In the genomic region with DNA sequence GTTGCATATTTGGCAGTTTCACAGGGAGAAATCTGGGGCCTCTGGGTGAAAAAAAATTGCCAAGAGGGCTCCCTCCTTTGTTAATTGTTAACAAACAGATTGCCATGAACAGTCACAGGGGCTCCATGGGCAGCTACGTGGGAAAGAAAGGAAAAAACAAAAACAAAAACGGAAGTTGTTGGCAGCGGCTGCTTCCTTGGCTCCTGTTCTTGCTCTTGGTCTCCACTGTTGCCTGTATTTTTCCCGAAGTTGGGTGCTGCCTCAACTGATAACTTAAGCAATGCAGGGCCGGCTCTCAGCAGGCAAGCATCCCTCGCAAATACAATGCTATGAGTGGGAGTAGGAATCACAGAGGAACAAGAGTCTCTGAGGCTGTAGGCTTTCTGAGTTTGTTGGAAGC, we compare ENCODE assay signal across 17 mouse cellular contexts.
DNase-seq lines count a peak whose midpoint lies in the region; ATAC-seq lines count a peak whose summit lies in the region.
"Had no signal": no experiment of that assay in that cellular context is flagged by ENCODE, and none has a peak within 500 bp of the region (broad histone marks: within the 10 kb centered on the region; RNA-seq: fewer than 3 reads in every experiment).

No protein-coding gene starts in this region.

- H3K9ac ChIP-seq in heart, embryonic 11.5 days (ENCODE audit: low read depth, low read length): no peak overlapping the region
- H3K9ac ChIP-seq: hindbrain, embryonic 12.5 days; midbrain, embryonic 12.5 days; neural tube, embryonic 13.5 days had no signal

- intact Hi-C loops in heart, postnatal 36 days (cut with DNase I): loop anchor here (5.0 kb wide), 3 partner anchors 49 to 94 kb away; no protein-coding TSS in a partner anchor

- H3K4me1 ChIP-seq in heart, embryonic 11.5 days (ENCODE audit: control insufficient read depth, insufficient read depth, low read length): no peaks in the 10 kb centered on the region
- H3K4me1 ChIP-seq: hindbrain, embryonic 12.5 days; midbrain, embryonic 12.5 days; neural tube, embryonic 13.5 days had no signal

- H3K4me2 ChIP-seq in heart, embryonic 11.5 days: no peak overlapping the region
- H3K4me2 ChIP-seq: hindbrain, embryonic 12.5 days; liver, embryonic 11.5 days; midbrain, embryonic 12.5 days; neural tube, embryonic 13.5 days had no signal

- H3K27ac ChIP-seq in heart, embryonic 11.5 days (ENCODE audit: low read depth, low read length): no peak overlapping the region
- H3K27ac ChIP-seq: hindbrain, embryonic 12.5 days; midbrain, embryonic 12.5 days; neural tube, embryonic 13.5 days had no signal

- 54% methylated on average over 6 of the region's 6 CpGs for WGBS in heart, embryonic 11.5 days (ENCODE audit: insufficient replicate concordance)

- no peaks in the 10 kb centered on the region for H3K27me3 ChIP-seq in heart, embryonic 11.5 days (ENCODE audit: control insufficient read depth, insufficient read depth, low read length)
- H3K27me3 ChIP-seq: hindbrain, embryonic 12.5 days; midbrain, embryonic 12.5 days; neural tube, embryonic 13.5 days had no signal

- no peaks in the 10 kb centered on the region for H3K36me3 ChIP-seq in heart, embryonic 11.5 days (ENCODE audit: control insufficient read depth, insufficient read depth, low read length)
- H3K36me3 ChIP-seq: hindbrain, embryonic 12.5 days; midbrain, embryonic 12.5 days; neural tube, embryonic 13.5 days had no signal

- DNase-seq in adrenal gland, postnatal 10 days: peak; percentile 13
- no peak for DNase-seq in adrenal gland, adult (ENCODE audit: inconsistent age in 2 of 2, low spot score in 1 of 2)
- peak; percentile 2 to 31 for DNase-seq in heart, adult 9 months (ENCODE audit: low spot score in 2 of 2)
- peak; percentile 1 for DNase-seq in layer of hippocampus, adult 9-11 months
- no peak for DNase-seq in layer of hippocampus, postnatal 36 days
- peak; percentile 6 to 8 for DNase-seq in heart, postnatal 36 days
- no peak for DNase-seq in embryo, embryonic 11 days
- DNase-seq: cerebellum, adult 9-10 months; kidney, postnatal 25 days; lung, adult 2 months; thymus, postnatal 4 days had no signal

- no peak overlapping the region for H3K4me3 ChIP-seq in heart, embryonic 11.5 days (ENCODE audit: low read depth, low read length)
- H3K4me3 ChIP-seq: hindbrain, embryonic 12.5 days; midbrain, embryonic 12.5 days; neural tube, embryonic 13.5 days had no signal

- H3K9me3 ChIP-seq in heart, embryonic 11.5 days (replicated peaks; ENCODE audit: control insufficient read depth, low read length): no peaks in the 10 kb centered on the region
- H3K9me3 ChIP-seq: hindbrain, embryonic 12.5 days; midbrain, embryonic 12.5 days; neural tube, embryonic 13.5 days had no signal

- ATAC-seq in heart, embryonic 11.5 days (replicated peaks; ENCODE audit: insufficient number of reproducible peaks, low FRiP score, low TSS enrichment): no peak
- ATAC-seq: inflammation-experienced regulatory T-cells, adult 6 months had no signal

Comparison
In these comparisons a context has a peak if more than half of its experiments do, and no peak if none do; other contexts are left out.
1. DNase-seq: peak in adrenal gland, postnatal 10 days (single experiment), heart, adult 9 months (2 of 2), layer of hippocampus, adult 9-11 months (single experiment) and heart, postnatal 36 days (2 of 2); none in adrenal gland, adult (0 of 2), layer of hippocampus, postnatal 36 days (0 of 2) and embryo, embryonic 11 days (single experiment).